ENCODE assay signal across 8 mouse cellular contexts in the genomic region with DNA sequence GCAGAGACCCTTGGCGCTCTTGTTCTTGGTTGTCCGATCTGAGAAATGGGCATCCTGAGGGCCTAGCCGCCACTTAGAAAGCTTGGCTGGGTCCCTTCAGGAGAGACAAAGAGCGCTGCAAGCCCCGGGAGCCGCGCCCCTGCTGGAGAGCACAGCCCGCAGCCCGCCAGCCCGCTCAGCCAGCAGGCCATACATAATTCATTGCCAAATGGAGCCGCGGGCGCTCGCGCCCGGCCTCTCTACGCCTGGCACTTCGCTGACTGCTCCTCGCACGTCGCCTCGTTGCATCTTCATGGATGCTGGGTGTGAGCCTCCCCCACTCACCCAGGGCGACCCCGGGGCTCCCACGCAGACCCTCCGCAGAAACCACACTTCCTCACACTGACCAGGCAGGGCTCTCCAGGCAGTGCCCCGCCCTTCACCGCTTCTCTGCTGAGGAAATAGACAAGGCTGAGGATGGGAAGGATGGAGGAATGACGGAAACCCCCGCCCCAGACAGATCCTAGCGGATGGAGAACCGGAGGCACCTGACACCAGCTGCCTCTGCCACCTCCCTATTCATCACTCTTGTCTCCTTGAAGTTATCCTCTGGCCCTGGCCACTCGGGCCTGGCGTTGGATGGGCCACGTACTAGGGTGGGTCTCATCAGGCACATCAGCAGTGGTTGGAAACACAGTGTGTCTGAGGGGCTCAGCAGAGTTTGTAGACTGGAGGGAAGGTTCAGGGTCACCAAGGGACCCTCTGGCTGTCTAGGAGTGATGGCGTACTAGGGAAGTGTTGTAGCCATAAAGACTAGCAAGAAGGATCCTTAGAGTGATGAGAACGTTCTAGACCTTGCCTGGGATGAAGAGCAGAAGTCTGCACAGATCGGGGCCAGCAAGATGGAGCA.
DNase-seq lines count a peak whose midpoint lies in the region; ATAC-seq lines count a peak whose summit lies in the region.

No protein-coding gene starts in this region.

- 13% methylated on average over 38 of the region's 38 CpGs for WGBS in heart, embryonic 11.5 days (ENCODE audit: insufficient replicate concordance)
- 10% methylated on average over 38 of the region's 38 CpGs for WGBS in hindbrain, embryonic 13.5 days
- 15% methylated on average over 38 of the region's 38 CpGs for WGBS in liver, embryonic 13.5 days (ENCODE audit: insufficient replicate concordance)

- no peak overlapping the region for H3K27ac ChIP-seq in heart, embryonic 11.5 days (ENCODE audit: low read depth, low read length)
- H3K27ac ChIP-seq in hindbrain, embryonic 13.5 days = peak overlapping the region; percentile 100
- no peak overlapping the region for H3K27ac ChIP-seq in liver, embryonic 13.5 days

- DNase-seq in heart, adult 9 months (ENCODE audit: low spot score in 2 of 2) = no peak
- DNase-seq in R1 (ENCODE audit: low read depth, low spot score) = peak; percentile 61
- DNase-seq in embryo, embryonic 9.5 days (ENCODE audit: extremely low spot score) = peak; percentile 74
- DNase-seq in liver, embryonic 13.5 days = no peak
- peak; percentile 81 for DNase-seq in retina, embryonic 14.5 days (ENCODE audit: low spot score)
- no peak for DNase-seq in thymus, postnatal 25 days

- H3K9ac ChIP-seq in heart, embryonic 11.5 days (ENCODE audit: low read depth, low read length) = peak overlapping the region; percentile 61
- H3K9ac ChIP-seq in hindbrain, embryonic 13.5 days = peak overlapping the region; percentile 64
- H3K9ac ChIP-seq in liver, embryonic 13.5 days = peak overlapping the region; percentile 29

- no peaks in the 10 kb centered on the region for H3K9me3 ChIP-seq in heart, embryonic 11.5 days (replicated peaks; ENCODE audit: control insufficient read depth, low read length)
- H3K9me3 ChIP-seq in hindbrain, embryonic 13.5 days = no peaks in the 10 kb centered on the region
- H3K9me3 ChIP-seq in liver, embryonic 13.5 days (replicated peaks) = no peaks in the 10 kb centered on the region

- H3K4me1 ChIP-seq in heart, embryonic 11.5 days (ENCODE audit: control insufficient read depth, insufficient read depth, low read length) = peaks cover 41% of the 10 kb centered on the region
- H3K4me1 ChIP-seq in hindbrain, embryonic 13.5 days (replicated peaks) = peaks cover 57% of the 10 kb centered on the region
- peaks cover 29% of the 10 kb centered on the region for H3K4me1 ChIP-seq in liver, embryonic 13.5 days (replicated peaks)

- H3K4me2 ChIP-seq in heart, embryonic 11.5 days = peak overlapping the region; percentile 54
- H3K4me2 ChIP-seq in hindbrain, embryonic 13.5 days = peak overlapping the region; percentile 42
- H3K4me2 ChIP-seq in liver, embryonic 13.5 days = peak overlapping the region; percentile 41

- ATAC-seq in heart, embryonic 11.5 days (replicated peaks; ENCODE audit: insufficient number of reproducible peaks, low FRiP score, low TSS enrichment) = no peak
- ATAC-seq in hindbrain, embryonic 13.5 days (ENCODE audit: low FRiP score) = peak; percentile 55
- ATAC-seq in liver, embryonic 13.5 days (ENCODE audit: low read depth) = no peak

- H3K27me3 ChIP-seq in heart, embryonic 11.5 days (ENCODE audit: control insufficient read depth, insufficient read depth, low read length) = no peaks in the 10 kb centered on the region
- H3K27me3 ChIP-seq in hindbrain, embryonic 13.5 days = no peaks in the 10 kb centered on the region
- peaks cover 26% of the 10 kb centered on the region for H3K27me3 ChIP-seq in liver, embryonic 13.5 days

- peak overlapping the region; percentile 10 for H3K4me3 ChIP-seq in heart, embryonic 11.5 days (ENCODE audit: low read depth, low read length)
- H3K4me3 ChIP-seq in hindbrain, embryonic 13.5 days = 0 out of 2 replicates have a peak overlapping the region, but pooled peaks have one; percentile 4
- peak overlapping the region; percentile 16; the same call in 1 of the 2 replicates for H3K4me3 ChIP-seq in liver, embryonic 13.5 days (replicated peaks)

- no peaks in the 10 kb centered on the region for H3K36me3 ChIP-seq in heart, embryonic 11.5 days (ENCODE audit: control insufficient read depth, insufficient read depth, low read length)
- H3K36me3 ChIP-seq in hindbrain, embryonic 13.5 days = no peaks in the 10 kb centered on the region
- no peaks in the 10 kb centered on the region for H3K36me3 ChIP-seq in liver, embryonic 13.5 days

Comparison
In these comparisons a context has a peak if more than half of its experiments do, and no peak if none do; other contexts are left out.
1. DNase-seq: peak in R1 (single experiment), embryo, embryonic 9.5 days (single experiment) and retina, embryonic 14.5 days (single experiment); none in heart, adult 9 months (0 of 2), liver, embryonic 13.5 days (single experiment) and thymus, postnatal 25 days (single experiment).
2. Peak in every context shown above with its lines, with median percentiles within 50 percentile points of each other: H3K4me2 ChIP-seq, H3K4me3 ChIP-seq and H3K9ac ChIP-seq.